Mouse (Mus musculus) liver, adult 2 months (tissue): ENCODE data around the gene Gnpat. TPM values are rescaled to one million over a fixed set of nuclear protein-coding genes. Genes with fewer than 3 reads are reported as not detected.

Source experiments
- DNase-seq: peaks from one replicate; pipeline ENCODE4 v3.0.0-alpha.2; 2011; ENCODE audit warnings: low read depth, low spot score; ENCODE audit errors: extremely low read depth
- H3K27ac ChIP-seq: fragments of 200-500 bp; replicated peaks from 2 replicates; pipeline ENCODE4 v1.5.1; 2012; ENCODE audit warnings: low read depth, mild to moderate bottlenecking, control low read depth, inconsistent platforms, low read length; ENCODE audit not compliant: insufficient read depth
- H3K27me3 ChIP-seq: fragments of 200-500 bp; 2 replicates; pipeline ENCODE4 v1.6.1; 2012; ENCODE audit warnings: mild to moderate bottlenecking, moderate library complexity, low read length, inconsistent platforms; ENCODE audit not compliant: control insufficient read depth, insufficient read depth
- H3K36me3 ChIP-seq: fragments of 200-500 bp; 2 replicates; pipeline ENCODE4 v1.6.1; 2012; ENCODE audit warnings: low read length, inconsistent platforms; ENCODE audit not compliant: control insufficient read depth, insufficient read depth
- H3K4me1 ChIP-seq: fragments of 200-500 bp; 2 replicates; pipeline ENCODE4 v1.6.1; 2011; ENCODE audit warnings: low read length; ENCODE audit not compliant: control insufficient read depth, insufficient read depth
- H3K4me3 ChIP-seq: fragments of 200-500 bp; 2 replicates; pipeline ENCODE4 v1.5.1; 2011; ENCODE audit warnings: low read depth, mild to moderate bottlenecking, control low read depth, low read length, moderate library complexity; ENCODE audit not compliant: insufficient read depth
- H3K79me2 ChIP-seq: fragments of 200-500 bp; 2 replicates; pipeline ENCODE4 v1.6.1; 2012; ENCODE audit warnings: inconsistent platforms, mild to moderate bottlenecking, low read length, moderate library complexity; ENCODE audit not compliant: control insufficient read depth, insufficient read depth
- H3K9ac ChIP-seq: fragments of 200-500 bp; 2 replicates; pipeline ENCODE4 v1.6.1; 2012; ENCODE audit warnings: low read depth, mild to moderate bottlenecking, control low read depth, inconsistent platforms, low read length
- CTCF ChIP-seq: fragments of 200-500 bp; IDR thresholded peaks from 2 replicates; pipeline ENCODE4 v1.5.1; 2011; ENCODE audit warnings: low read depth, low read length, control low read depth
- POLR2A ChIP-seq: fragments of 200-500 bp; IDR thresholded peaks from 2 replicates; pipeline ENCODE4 v1.6.1; 2011; ENCODE audit warnings: low read length, control low read depth; ENCODE audit not compliant: insufficient read depth; ENCODE audit errors: extremely low read depth
- WGBS: fragments of 180-500 bp; shearing (Covaris S2); methylation state at CpG from one replicate; pipeline ENCODE4 v1.1.7; 2018; 5-methylcytosine and 5-hydroxymethylcytosine counted together
- polyA plus RNA-seq: library from polyadenylated mRNA; depleted of rRNA; stranded (reverse); fragments of >200 nt; gene quantifications from 2 replicates; pipeline ENCODE4 v1.2.3, GENCODE M21; 2012
- total RNA-seq: library from RNA; depleted of rRNA; stranded (reverse); fragments of >200 nt; gene quantifications from 2 replicates; pipeline ENCODE4 v1.2.3, GENCODE M21; 2014

Gnpat gene
- total and polyA plus RNA-seq, 2 experiments: 25.0 to 28.7 TPM

GRCm38 (mm10) chr8:124820125-124820524 is 42.7 kb upstream of the Gnpat start:
- Histone ChIP-seq H3K4me1 (peaks cover 5% of the 10 kb centered on the region), H3K27ac (no peak overlapping the region), H3K79me2 (no peaks in the 10 kb centered on the region), H3K27me3 (no peaks in the 10 kb centered on the region), H3K9ac (no peak overlapping the region), H3K36me3 (no peaks in the 10 kb centered on the region), H3K4me3 (no peak overlapping the region)
- 29% methylated on average over 11 of the region's 11 CpGs for WGBS
- DNase-seq: peak; percentile 66
- TF ChIP-seq CTCF (no peak), POLR2A (no peak)

- H3K4me3 ChIP-seq: no peak overlapping the region
- peaks cover 5% of the 10 kb centered on the region for H3K4me1 ChIP-seq
- no peaks in the 10 kb centered on the region for H3K79me2 ChIP-seq
- no peak for DNase-seq
- H3K27ac ChIP-seq: no peak overlapping the region
- 85% methylated on average over 6 of the region's 6 CpGs for WGBS
- no peak for TF ChIP-seq CTCF
- no peak for TF ChIP-seq POLR2A
- H3K9ac ChIP-seq: no peak overlapping the region
- H3K27me3 ChIP-seq: no peaks in the 10 kb centered on the region
- H3K36me3 ChIP-seq: no peaks in the 10 kb centered on the region
Measured at GRCm38 (mm10) chr8:124823497-124823896, 39.3 kb upstream of the Gnpat start.

GRCm38 (mm10) chr8:124826658-124827057 is 36.2 kb upstream of the Gnpat start:
- H3K27ac ChIP-seq: no peak overlapping the region
- H3K9ac ChIP-seq: no peak overlapping the region
- 55% methylated on average over 7 of the region's 7 CpGs for WGBS
- TF ChIP-seq CTCF (no peak), POLR2A (no peak)
- H3K27me3 ChIP-seq: no peaks in the 10 kb centered on the region
- no peaks in the 10 kb centered on the region for H3K4me1 ChIP-seq
- no peak overlapping the region for H3K4me3 ChIP-seq
- H3K36me3 ChIP-seq: no peaks in the 10 kb centered on the region
- H3K79me2 ChIP-seq: no peaks in the 10 kb centered on the region
- no peak for DNase-seq

- WGBS: 1% methylated on average over 5 of the region's 5 CpGs
- no peak overlapping the region for H3K4me3 ChIP-seq
- DNase-seq: peak; percentile 37
- H3K27me3 ChIP-seq: no peaks in the 10 kb centered on the region
- no peak overlapping the region for H3K27ac ChIP-seq
- no peak for TF ChIP-seq POLR2A
- TF ChIP-seq CTCF: peak; percentile 75
- H3K9ac ChIP-seq: no peak overlapping the region
- H3K4me1 ChIP-seq: no peaks in the 10 kb centered on the region
- no peaks in the 10 kb centered on the region for H3K79me2 ChIP-seq
- no peaks in the 10 kb centered on the region for H3K36me3 ChIP-seq
Measured at GRCm38 (mm10) chr8:124827387-124827786, 35.4 kb upstream of the Gnpat start.

- no peak overlapping the region for H3K27ac ChIP-seq
- no peaks in the 10 kb centered on the region for H3K4me1 ChIP-seq
- H3K79me2 ChIP-seq: no peaks in the 10 kb centered on the region
- DNase-seq: no peak
- H3K4me3 ChIP-seq: no peak overlapping the region
- H3K27me3 ChIP-seq: no peaks in the 10 kb centered on the region
- no peaks in the 10 kb centered on the region for H3K36me3 ChIP-seq
- H3K9ac ChIP-seq: no peak overlapping the region
- 88% methylated on average over 24 of the region's 24 CpGs for WGBS
- TF ChIP-seq CTCF (no peak), POLR2A (no peak)
Measured at GRCm38 (mm10) chr8:124828561-124829240, 34.1 kb upstream of the Gnpat start.

- no peak overlapping the region for H3K9ac ChIP-seq
- H3K4me3 ChIP-seq: no peak overlapping the region
- H3K79me2 ChIP-seq: no peaks in the 10 kb centered on the region
- no peaks in the 10 kb centered on the region for H3K27me3 ChIP-seq
- TF ChIP-seq CTCF (no peak), POLR2A (no peak)
- no peaks in the 10 kb centered on the region for H3K4me1 ChIP-seq
- WGBS: 77% methylated on average over 13 of the region's 13 CpGs
- H3K27ac ChIP-seq: no peak overlapping the region
- H3K36me3 ChIP-seq: no peaks in the 10 kb centered on the region
- no peak for DNase-seq
Measured at GRCm38 (mm10) chr8:124830050-124830449, 32.8 kb upstream of the Gnpat start.
